Mouse (Mus musculus) ES-Bruce4 (cell line): ENCODE data around the gene Glod5.

Experiments used
- CTCF ChIP-seq: IDR thresholded peaks from one replicate; pipeline ENCODE4 v1.8.1; 2011; ENCODE audit warnings: low read depth, low read length
- POLR2A ChIP-seq: IDR thresholded peaks from one replicate; pipeline ENCODE4 v1.8.1; 2011; ENCODE audit warnings: low read length; ENCODE audit not compliant: insufficient read depth

GRCm38 (mm10) chrX:7992379-7993067 lies 25.8 kb downstream of the Glod5 start:
- TF ChIP-seq CTCF (no peak), POLR2A (no peak)
